ENCODE assay signal across 11 mouse cellular contexts in genomic region chr9:80084429-80085092, GRCm38 (mm10). TPM values are rescaled to one million over a fixed set of nuclear protein-coding genes. Genes with fewer than 3 reads are reported as not detected.
DNase-seq lines count a peak whose midpoint lies in the region; ATAC-seq and TF ChIP-seq lines count a peak whose summit lies in the region.
"Had no signal": no experiment of that assay in that cellular context is flagged by ENCODE, and none has a peak within 500 bp of the region (broad histone marks: within the 10 kb centered on the region; RNA-seq: fewer than 3 reads in every experiment).

No protein-coding gene starts in this region.

- WGBS in forebrain, embryonic 12.5 days, result 58% methylated on average over 10 of the region's 10 CpGs
- WGBS in forebrain, postnatal 0 days, result 42% methylated on average over 10 of the region's 10 CpGs
- 41% methylated on average over 10 of the region's 10 CpGs for WGBS in hindbrain, embryonic 13.5 days
- 61% methylated on average over 10 of the region's 10 CpGs for WGBS in hindbrain, embryonic 11.5 days
- WGBS in kidney, embryonic 16.5 days, result 53% methylated on average over 10 of the region's 10 CpGs

- no peak overlapping the region for H3K4me2 ChIP-seq in forebrain, embryonic 12.5 days
- no peak overlapping the region for H3K4me2 ChIP-seq in forebrain, postnatal 0 days (ENCODE audit: low read depth)
- H3K4me2 ChIP-seq in hindbrain, embryonic 13.5 days, result no peak overlapping the region
- H3K4me2 ChIP-seq in hindbrain, embryonic 11.5 days (replicated peaks; ENCODE audit: low read depth, low read length), result no peak overlapping the region
- H3K4me2 ChIP-seq in kidney, embryonic 16.5 days (replicated peaks; ENCODE audit: low read depth, low read length), result no peak overlapping the region
- H3K4me2 ChIP-seq: liver, embryonic 15.5 days had no signal

- H3K4me1 ChIP-seq in forebrain, embryonic 12.5 days, result peaks cover 23% of the 10 kb centered on the region
- no peaks in the 10 kb centered on the region for H3K4me1 ChIP-seq in forebrain, postnatal 0 days (ENCODE audit: insufficient read depth)
- H3K4me1 ChIP-seq in hindbrain, embryonic 13.5 days (replicated peaks), result peaks cover 36% of the 10 kb centered on the region
- H3K4me1 ChIP-seq in hindbrain, embryonic 11.5 days (replicated peaks; ENCODE audit: control insufficient read depth, insufficient read depth, low read length), result no peaks in the 10 kb centered on the region
- H3K4me1 ChIP-seq in kidney, embryonic 16.5 days (ENCODE audit: insufficient read depth, low read length), result peaks cover 44% of the 10 kb centered on the region

- TF ChIP-seq CTCF in forebrain, postnatal 0 days (IDR thresholded peaks at IDR 0.05; ENCODE audit: low read depth), result no peak
- TF ChIP-seq CTCF in brain, embryonic 14.5 days (IDR thresholded peaks at IDR 0.05; ENCODE audit: borderline replicate concordance, extremely low read depth, insufficient read depth, insufficient read length), result no peak

- H3K27me3 ChIP-seq in forebrain, embryonic 12.5 days, result no peaks in the 10 kb centered on the region
- H3K27me3 ChIP-seq in forebrain, postnatal 0 days (ENCODE audit: insufficient read depth, low read length), result no peaks in the 10 kb centered on the region
- no peaks in the 10 kb centered on the region for H3K27me3 ChIP-seq in hindbrain, embryonic 13.5 days
- H3K27me3 ChIP-seq in hindbrain, embryonic 11.5 days (ENCODE audit: control insufficient read depth, insufficient read depth, low read length), result no peaks in the 10 kb centered on the region
- H3K27me3 ChIP-seq in kidney, embryonic 16.5 days (ENCODE audit: insufficient read depth, low read length), result no peaks in the 10 kb centered on the region
- H3K27me3 ChIP-seq: liver, embryonic 15.5 days had no signal

- H3K9me3 ChIP-seq in forebrain, embryonic 12.5 days, result no peaks in the 10 kb centered on the region
- no peaks in the 10 kb centered on the region for H3K9me3 ChIP-seq in forebrain, postnatal 0 days (ENCODE audit: low read length)
- H3K9me3 ChIP-seq in hindbrain, embryonic 13.5 days, result no peaks in the 10 kb centered on the region
- H3K9me3 ChIP-seq in hindbrain, embryonic 11.5 days (ENCODE audit: control insufficient read depth, low read length), result no peaks in the 10 kb centered on the region
- H3K9me3 ChIP-seq in kidney, embryonic 16.5 days (ENCODE audit: low read length), result no peaks in the 10 kb centered on the region
- H3K9me3 ChIP-seq: liver, embryonic 15.5 days had no signal

- no peak overlapping the region for H3K27ac ChIP-seq in forebrain, embryonic 12.5 days
- no peak overlapping the region for H3K27ac ChIP-seq in forebrain, postnatal 0 days (ENCODE audit: low read depth, low read length)
- H3K27ac ChIP-seq in hindbrain, embryonic 13.5 days, result 0 out of 2 replicates have a peak overlapping the region, but pooled peaks have one; percentile 20
- no peak overlapping the region for H3K27ac ChIP-seq in hindbrain, embryonic 11.5 days (ENCODE audit: low read depth, low read length)
- peak overlapping the region; percentile 61; the same call in 1 of the 2 replicates for H3K27ac ChIP-seq in kidney, embryonic 16.5 days (ENCODE audit: low read length)
- H3K27ac ChIP-seq: liver, embryonic 15.5 days had no signal

- ATAC-seq in forebrain, embryonic 12.5 days (ENCODE audit: low FRiP score), result 0 out of 2 replicates have a peak, but pooled peaks have one; percentile 14
- no peak for ATAC-seq in forebrain, postnatal 0 days
- no peak for ATAC-seq in hindbrain, embryonic 13.5 days (ENCODE audit: low FRiP score)
- ATAC-seq in hindbrain, embryonic 11.5 days (ENCODE audit: low FRiP score), result no peak
- peak; percentile 60 for ATAC-seq in kidney, embryonic 16.5 days (ENCODE audit: low FRiP score, low TSS enrichment)
- ATAC-seq: activated CD4-positive, CD25-positive, alpha-beta regulatory T cell, adult 4 months had no signal

- H3K36me3 ChIP-seq in forebrain, embryonic 12.5 days (replicated peaks), result no peaks in the 10 kb centered on the region; the same call in none of the 2 replicates
- no peaks in the 10 kb centered on the region for H3K36me3 ChIP-seq in forebrain, postnatal 0 days (ENCODE audit: insufficient read depth)
- H3K36me3 ChIP-seq in hindbrain, embryonic 13.5 days, result peaks cover 3% of the 10 kb centered on the region; the same call in 1 of the 2 replicates
- no peaks in the 10 kb centered on the region for H3K36me3 ChIP-seq in hindbrain, embryonic 11.5 days (ENCODE audit: control insufficient read depth, insufficient read depth, low read length)
- H3K36me3 ChIP-seq in kidney, embryonic 16.5 days (ENCODE audit: insufficient read depth, low read length), result peaks cover 5% of the 10 kb centered on the region; the same call in 1 of the 2 replicates
- H3K36me3 ChIP-seq: liver, embryonic 15.5 days had no signal

- no peak for TF ChIP-seq POLR2A in brain, embryonic 14.5 days (IDR thresholded peaks at IDR 0.05; ENCODE audit: borderline replicate concordance, extremely low read depth, insufficient read depth, insufficient read length, poor library complexity, severe bottlenecking)

- no peak for DNase-seq in forebrain, postnatal 0 days
- no peak for DNase-seq in hindbrain, embryonic 11.5 days (ENCODE audit: low spot score)
- DNase-seq in brain, embryonic 14.5 days (ENCODE audit: low read depth), result peak; percentile 41
- no peak for DNase-seq in T-cell, adult 2 months (ENCODE audit: low spot score)
- DNase-seq in cerebellum, postnatal 36 days, result no peak
- DNase-seq: retina, postnatal 1 day had no signal

- H3K9ac ChIP-seq in forebrain, embryonic 12.5 days, result no peak overlapping the region
- H3K9ac ChIP-seq in forebrain, postnatal 0 days, result no peak overlapping the region
- H3K9ac ChIP-seq in hindbrain, embryonic 13.5 days, result no peak overlapping the region
- H3K9ac ChIP-seq in hindbrain, embryonic 11.5 days (ENCODE audit: low read depth, low read length), result no peak overlapping the region
- no peak overlapping the region for H3K9ac ChIP-seq in kidney, embryonic 16.5 days (replicated peaks; ENCODE audit: low read length)
- H3K9ac ChIP-seq: liver, embryonic 15.5 days had no signal

- no peak overlapping the region for H3K4me3 ChIP-seq in forebrain, embryonic 12.5 days (replicated peaks)
- H3K4me3 ChIP-seq in forebrain, postnatal 0 days (ENCODE audit: low read depth, low read length), result no peak overlapping the region
- no peak overlapping the region for H3K4me3 ChIP-seq in hindbrain, embryonic 13.5 days
- no peak overlapping the region for H3K4me3 ChIP-seq in hindbrain, embryonic 11.5 days (ENCODE audit: low read depth, low read length)
- H3K4me3 ChIP-seq in kidney, embryonic 16.5 days (ENCODE audit: low read length), result no peak overlapping the region
- H3K4me3 ChIP-seq: liver, embryonic 15.5 days had no signal

RNA-seq across cellular contexts. Expression of gene Senp6, which starts 17.9 kb away (rescaled TPM):
- 72.2 and 75.5 TPM in 2 replicates for polyA plus RNA-seq in forebrain, embryonic 12.5 days (2016; fragmentation: Nextera tagmentation; extraction: Ambion mirVana)
- total RNA-seq in forebrain, postnatal 0 days (2014; rRNA removed), result 114 and 127 TPM in 2 replicates
- polyA plus RNA-seq in forebrain, postnatal 0 days (2015; fragmentation: Nextera tagmentation; extraction: Ambion mirVana), result 37.8 and 44.7 TPM in 2 replicates
- polyA plus RNA-seq in hindbrain, embryonic 13.5 days (2015; fragmentation: Nextera tagmentation; extraction: Ambion mirVana), result 53.3 and 58.4 TPM in 2 replicates
- 72.3 and 88.1 TPM in 2 replicates for polyA plus RNA-seq in hindbrain, embryonic 11.5 days (2014; fragmentation: Nextera tagmentation; extraction: Ambion mirVana)
- polyA plus RNA-seq in brain, embryonic 14.5 days (2012; rRNA removed), result 30.1 and 66.5 TPM in 2 replicates
- polyA plus RNA-seq in kidney, embryonic 16.5 days (2015; fragmentation: Nextera tagmentation; extraction: Ambion mirVana), result 44.6 and 47.1 TPM in 2 replicates

Comparison
In these comparisons a context has a peak if more than half of its experiments do, and no peak if none do; other contexts are left out.
1. ATAC-seq: peak in forebrain, embryonic 12.5 days (single experiment) and kidney, embryonic 16.5 days (single experiment); none in forebrain, postnatal 0 days (single experiment), hindbrain, embryonic 13.5 days (single experiment) and hindbrain, embryonic 11.5 days (single experiment).
2. H3K27ac ChIP-seq: peak in hindbrain, embryonic 13.5 days (single experiment) and kidney, embryonic 16.5 days (single experiment); none in forebrain, embryonic 12.5 days (single experiment), forebrain, postnatal 0 days (single experiment) and hindbrain, embryonic 11.5 days (single experiment).